8 mouse cellular contexts compared by ENCODE assay signal in the genomic region with DNA sequence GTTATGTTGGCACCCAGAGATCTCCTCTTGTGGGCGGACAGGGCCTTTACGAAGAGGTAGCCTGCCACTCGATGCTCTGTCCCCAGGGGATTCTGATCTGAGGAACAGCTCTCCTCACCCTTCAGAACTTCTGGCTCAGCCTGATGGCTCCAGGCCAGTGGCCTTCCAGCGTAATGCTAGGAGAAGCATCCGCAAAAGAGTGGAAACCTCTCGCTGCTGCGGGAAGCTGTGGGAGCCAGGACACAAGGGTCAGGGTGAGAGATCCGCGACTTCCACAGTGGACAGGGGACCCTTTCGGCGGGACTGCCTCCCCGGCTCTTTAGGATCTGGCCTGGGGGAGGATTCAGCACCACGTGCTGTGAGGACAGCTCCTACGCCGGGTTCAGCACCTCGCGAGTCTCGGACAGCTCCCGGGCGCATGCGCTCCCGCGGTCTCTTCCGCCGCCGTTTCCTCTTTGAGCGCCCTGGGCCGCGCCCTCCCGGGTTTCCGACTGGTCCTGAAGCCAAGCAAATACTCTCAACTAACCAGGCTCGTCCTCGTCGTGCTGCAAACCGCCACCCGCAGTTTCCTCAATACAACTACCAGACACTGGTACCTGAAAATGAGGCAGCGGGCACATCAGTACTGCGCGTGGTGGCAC. TPM values are rescaled to one million over a fixed set of nuclear protein-coding genes. Genes with fewer than 3 reads are reported as not detected.
DNase-seq lines count a peak whose midpoint lies in the region; ATAC-seq lines count a peak whose summit lies in the region.

No protein-coding gene starts in this region.

- peaks cover 28% of the 10 kb centered on the region for H3K27me3 ChIP-seq in hindbrain, embryonic 14.5 days (ENCODE audit: control insufficient read depth, insufficient read depth, low read length)

- peaks cover 48% of the 10 kb centered on the region for H3K36me3 ChIP-seq in hindbrain, embryonic 14.5 days (replicated peaks; ENCODE audit: control insufficient read depth, insufficient read depth)

- intact Hi-C loops in left cerebral cortex, postnatal 4 days (cut with DNase I), result no loop called here

- peak; percentile 87 for DNase-seq in ZHBTc4 (ENCODE audit: low read depth, low spot score)
- DNase-seq in cerebellum, postnatal 10 days, result peak; percentile 83 to 84
- DNase-seq in gastrocnemius, adult 18-20 months (ENCODE audit: low spot score), result peak; percentile 64
- peak; percentile 65 for DNase-seq in hindbrain, embryonic 14.5 days (ENCODE audit: low spot score)
- peak; percentile 69 for DNase-seq in left cerebral cortex, postnatal 4 days
- DNase-seq in mesoderm, embryonic 11.5 days (ENCODE audit: low read depth, low spot score), result peak; percentile 77
- DNase-seq in right cerebral cortex, postnatal 14 days, result peak; percentile 68
- DNase-seq in urinary bladder, postnatal 4 days (ENCODE audit: low spot score in 2 of 2), result peak; percentile 71 to 81

- peak overlapping the region; percentile 86 for H3K4me2 ChIP-seq in hindbrain, embryonic 14.5 days (replicated peaks)

- H3K9me3 ChIP-seq in hindbrain, embryonic 14.5 days (ENCODE audit: control insufficient read depth, low read length), result no peaks in the 10 kb centered on the region

- peaks cover 49% of the 10 kb centered on the region for H3K4me1 ChIP-seq in hindbrain, embryonic 14.5 days (replicated peaks; ENCODE audit: control insufficient read depth, insufficient read depth, low read length)

- ATAC-seq in hindbrain, embryonic 14.5 days (ENCODE audit: low FRiP score), result no peak

- peak overlapping the region; percentile 85 for H3K27ac ChIP-seq in hindbrain, embryonic 14.5 days

- peak overlapping the region; percentile 69 for H3K4me3 ChIP-seq in hindbrain, embryonic 14.5 days (replicated peaks; ENCODE audit: low read length)

- 1% methylated on average over 39 of the region's 39 CpGs for WGBS in hindbrain, embryonic 14.5 days

- peak overlapping the region; percentile 83 for H3K9ac ChIP-seq in hindbrain, embryonic 14.5 days

RNA-seq across cellular contexts. Expression of gene Celsr3, which starts 0.7 kb away (rescaled TPM):
- total RNA-seq in gastrocnemius, adult 18-20 months (2021), result under 1 TPM in 1 of 2 experiments, not detected in 1; 0.02 TPM
- polyA plus RNA-seq in hindbrain, embryonic 14.5 days (2014; fragmentation: Nextera tagmentation; extraction: Ambion mirVana), result 15.4 and 16.0 TPM in 2 replicates
- 100 to 1,000 TPM; 103 to 112 TPM for total RNA-seq in left cerebral cortex, postnatal 4 days (2021)

RNA-seq across cellular contexts. Expression of gene Nckipsd, which starts 18.7 kb away (rescaled TPM):
- total RNA-seq in gastrocnemius, adult 18-20 months (2021), result 1 to 10 TPM; 4.4 TPM
- 28.5 and 29.6 TPM in 2 replicates for polyA plus RNA-seq in hindbrain, embryonic 14.5 days (2014; fragmentation: Nextera tagmentation; extraction: Ambion mirVana)
- 10 to 100 TPM; 28.9 to 35.9 TPM for total RNA-seq in left cerebral cortex, postnatal 4 days (2021)

RNA-seq across cellular contexts. Expression of gene Slc26a6, which starts 26.3 kb away (rescaled TPM):
- total RNA-seq in gastrocnemius, adult 18-20 months (2021), result 10 to 100 TPM; 14.0 to 14.6 TPM
- polyA plus RNA-seq in hindbrain, embryonic 14.5 days (2014; fragmentation: Nextera tagmentation; extraction: Ambion mirVana), result 19.1 and 21.5 TPM in 2 replicates
- 10 to 100 TPM; 22.8 to 27.4 TPM for total RNA-seq in left cerebral cortex, postnatal 4 days (2021)

RNA-seq across cellular contexts. Expression of gene Ip6k2, which starts 43.2 kb away (rescaled TPM):
- 10 to 100 TPM; 14.9 TPM for total RNA-seq in gastrocnemius, adult 18-20 months (2021)
- 202 and 238 TPM in 2 replicates for polyA plus RNA-seq in hindbrain, embryonic 14.5 days (2014; fragmentation: Nextera tagmentation; extraction: Ambion mirVana)
- total RNA-seq in left cerebral cortex, postnatal 4 days (2021), result 100 to 1,000 TPM; 188 to 206 TPM

Comparison
In these comparisons a context has a peak if more than half of its experiments do, and no peak if none do; other contexts are left out.
1. RNA of gene Celsr3, which starts 0.7 kb away (total RNA-seq): 103 to 112 TPM in left cerebral cortex, postnatal 4 days; 0.02 TPM in gastrocnemius, adult 18-20 months; every median in the first group is over 100 times any median in the second.
2. RNA of gene Nckipsd, which starts 18.7 kb away (total RNA-seq): 28.9 to 35.9 TPM in left cerebral cortex, postnatal 4 days; 4.4 TPM in gastrocnemius, adult 18-20 months; every median in the first group is over 4 times any median in the second.
3. Peak in every context shown above with its lines, with median percentiles within 50 percentile points of each other: DNase-seq.